Mouse (Mus musculus) kidney, adult 2 months (tissue): ENCODE measurements around the gene Stxbp2. TPM values are rescaled to one million over a fixed set of nuclear protein-coding genes. Genes with fewer than 3 reads are reported as not detected.
A peak's percentile ranks its signal among the peaks of the same experiment; 100 is the strongest.

Experiments used
- DNase-seq: peaks from one replicate; pipeline ENCODE4 v3.0.0; 2021
- H3K27ac ChIP-seq: fragments of 200-500 bp; 2 replicates; pipeline ENCODE4 v1.5.1; 2012; ENCODE audit warnings: low read depth, low read length, control low read depth, inconsistent platforms; ENCODE audit not compliant: insufficient read depth
- H3K27me3 ChIP-seq: fragments of 200-500 bp; replicated peaks from 2 replicates; pipeline ENCODE4 v1.6.1; 2012; ENCODE audit warnings: mild to moderate bottlenecking, moderate library complexity, low read length, inconsistent platforms; ENCODE audit not compliant: control insufficient read depth, insufficient read depth
- H3K36me3 ChIP-seq: fragments of 200-500 bp; 2 replicates; pipeline ENCODE4 v1.6.1; 2012; ENCODE audit warnings: mild to moderate bottlenecking, moderate library complexity, low read length, inconsistent platforms; ENCODE audit not compliant: control insufficient read depth, insufficient read depth
- H3K4me1 ChIP-seq: fragments of 200-500 bp; 2 replicates; pipeline ENCODE4 v1.6.1; 2011; ENCODE audit warnings: low read length; ENCODE audit not compliant: control insufficient read depth, insufficient read depth
- H3K4me3 ChIP-seq: fragments of 200-500 bp; 2 replicates; pipeline ENCODE4 v1.5.1; 2011; ENCODE audit warnings: mild to moderate bottlenecking, low read depth, low read length, control low read depth; ENCODE audit not compliant: insufficient read depth
- CTCF ChIP-seq: fragments of 200-500 bp; conservative IDR thresholded peaks from 2 replicates; pipeline ENCODE4 v1.5.1; 2011; ENCODE audit warnings: low read depth, mild to moderate bottlenecking, control low read depth, low read length, moderate library complexity, mixed read lengths; ENCODE audit not compliant: insufficient read depth, insufficient read length
- POLR2A ChIP-seq: fragments of 200-500 bp; IDR thresholded peaks from one replicate; pipeline ENCODE4 v1.6.1; 2011; ENCODE audit warnings: low read depth, low read length, control low read depth
- WGBS: fragments of 180-500 bp; shearing (Covaris S2); methylation state at CpG from one replicate; pipeline ENCODE4 v1.1.7; 2018; 5-methylcytosine and 5-hydroxymethylcytosine counted together
- polyA plus RNA-seq: library from polyadenylated mRNA; depleted of rRNA; stranded (reverse); fragments of >200 nt; gene quantifications from 2 replicates; pipeline ENCODE4 v1.2.3, GENCODE M21; 2012; rRNA removed

The Stxbp2 gene
- polyA plus RNA-seq, 1 experiment, result 169 TPM

- WGBS, result 89% methylated on average over 5 of the region's 5 CpGs
- Histone ChIP-seq H3K4me3 (no peak overlapping the region), H3K4me1 (peaks cover 4% of the 10 kb centered on the region; the same call in 1 of the 2 replicates), H3K36me3 (no peaks in the 10 kb centered on the region), H3K27ac (no peak overlapping the region), H3K27me3 (no peaks in the 10 kb centered on the region)
- no peak for DNase-seq
- TF ChIP-seq POLR2A (no peak), CTCF (no peak)
Measured at GRCm38 (mm10) chr8:3682435-3682834, 51.7 kb downstream of the Stxbp2 start.

- no peaks in the 10 kb centered on the region for H3K27me3 ChIP-seq
- peak; percentile 17 for DNase-seq
- TF ChIP-seq POLR2A (no peak), CTCF (no peak)
- H3K36me3 ChIP-seq, result no peaks in the 10 kb centered on the region
- no peak overlapping the region for H3K4me3 ChIP-seq
- no peak overlapping the region for H3K27ac ChIP-seq
- 0 out of 2 replicates have a peak, but pooled peaks cover 2% of the 10 kb centered on the region for H3K4me1 ChIP-seq
- 60% methylated on average over 6 of the region's 6 CpGs for WGBS
Measured at GRCm38 (mm10) chr8:3683408-3684176, 52.8 kb downstream of the Stxbp2 start.

GRCm38 (mm10) chr8:3684530-3684929, 53.8 kb downstream of the Stxbp2 start:
- no peak for TF ChIP-seq POLR2A
- TF ChIP-seq CTCF, result no peak
- no peak overlapping the region for H3K4me3 ChIP-seq
- no peaks in the 10 kb centered on the region for H3K36me3 ChIP-seq
- H3K27ac ChIP-seq, result no peak overlapping the region
- 0 out of 2 replicates have a peak, but pooled peaks cover 2% of the 10 kb centered on the region for H3K4me1 ChIP-seq
- DNase-seq, result no peak
- no peaks in the 10 kb centered on the region for H3K27me3 ChIP-seq

GRCm38 (mm10) chr8:3685422-3685821, 54.7 kb downstream of the Stxbp2 start:
- no peaks in the 10 kb centered on the region for H3K36me3 ChIP-seq
- WGBS, result 66% methylated on average over 5 of the region's 5 CpGs

GRCm38 (mm10) chr8:3687537-3687936, 56.8 kb downstream of the Stxbp2 start:
- no peaks in the 10 kb centered on the region for H3K27me3 ChIP-seq
- WGBS, result 72% methylated on average over 6 of the region's 6 CpGs
- no peaks in the 10 kb centered on the region for H3K4me1 ChIP-seq
- DNase-seq, result no peak
- H3K27ac ChIP-seq, result no peak overlapping the region
- H3K4me3 ChIP-seq, result no peak overlapping the region
- TF ChIP-seq CTCF, result peak; percentile 20; the same call in 1 of the 2 replicates
- TF ChIP-seq POLR2A, result no peak
- H3K36me3 ChIP-seq, result no peaks in the 10 kb centered on the region

More at GRCm38 (mm10) chr8:3685422-3685821, 54.7 kb downstream of the Stxbp2 start:
- Histone ChIP-seq H3K27me3 (no peaks in the 10 kb centered on the region), H3K27ac (no peak overlapping the region), H3K4me3 (no peak overlapping the region), H3K4me1 (no peaks in the 10 kb centered on the region)
- no peak for TF ChIP-seq POLR2A
- TF ChIP-seq CTCF, result no peak
- DNase-seq, result no peak

GRCm38 (mm10) chr8:3690774-3691173, 60.0 kb downstream of the Stxbp2 start:
- Histone ChIP-seq H3K36me3 (no peaks in the 10 kb centered on the region), H3K27ac (no peak overlapping the region), H3K4me1 (no peaks in the 10 kb centered on the region), H3K27me3 (no peaks in the 10 kb centered on the region), H3K4me3 (no peak overlapping the region)
- 61% methylated on average over 3 of the region's 3 CpGs for WGBS
- DNase-seq, result no peak
- no peak for TF ChIP-seq CTCF
- TF ChIP-seq POLR2A, result no peak

Other genes starting within 250 kb of the Stxbp2 start
- gene Arhgef18, start 237.9 kb upstream of the Stxbp2 start, polyA plus RNA-seq, result 37.9 and 38.9 TPM in 2 replicates
- 15.1 and 15.5 TPM in 2 replicates for gene Pex11g, start 163.3 kb upstream of the Stxbp2 start, polyA plus RNA-seq
- gene Tex45, start 160.1 kb upstream of the Stxbp2 start, polyA plus RNA-seq, result 0.05 and 0.11 TPM in 2 replicates
- 43.2 and 58.6 TPM in 2 replicates for gene Zfp358, start 137.8 kb upstream of the Stxbp2 start, polyA plus RNA-seq
- gene Mcoln1, start 130.5 kb upstream of the Stxbp2 start, polyA plus RNA-seq, result 239 and 302 TPM in 2 replicates
- 53.3 and 70.7 TPM in 2 replicates for gene Pnpla6, start 115.6 kb upstream of the Stxbp2 start, polyA plus RNA-seq
- 6.4 and 7.3 TPM in 2 replicates for gene C330021F23Rik, start 63.0 kb upstream of the Stxbp2 start, polyA plus RNA-seq
- gene Camsap3, start 43.7 kb upstream of the Stxbp2 start, polyA plus RNA-seq, result 44.1 and 47.6 TPM in 2 replicates
- gene Xab2, start 9.6 kb upstream of the Stxbp2 start, polyA plus RNA-seq, result 44.8 and 46.2 TPM in 2 replicates
- gene Pet100, start 9.4 kb upstream of the Stxbp2 start, polyA plus RNA-seq, result 15.6 and 27.2 TPM in 2 replicates
- gene Pcp2, start 5.4 kb upstream of the Stxbp2 start, polyA plus RNA-seq, result not detected in 2 replicates
- 47.2 and 76.9 TPM in 2 replicates for gene Retn, start 24.8 kb downstream of the Stxbp2 start, polyA plus RNA-seq
- gene Mcemp1, start 34.8 kb downstream of the Stxbp2 start, polyA plus RNA-seq, result 0.10 and 0.53 TPM in 2 replicates
- gene Fcor, start 41.4 kb downstream of the Stxbp2 start, polyA plus RNA-seq, result 15.1 and 15.5 TPM in 2 replicates
- gene Trappc5, start 45.3 kb downstream of the Stxbp2 start, polyA plus RNA-seq, result 30.5 and 30.8 TPM in 2 replicates
- 0.31 and 4.5 TPM in 2 replicates for gene Fcer2a, start 63.2 kb downstream of the Stxbp2 start, polyA plus RNA-seq
- 0.50 TPM in 1 of 2 replicates, not detected in the other for gene Clec4g, start 89.7 kb downstream of the Stxbp2 start, polyA plus RNA-seq
- 0.79 and 1.1 TPM in 2 replicates for gene Cd209a, start 118.0 kb downstream of the Stxbp2 start, polyA plus RNA-seq
- gene Cd209e, start 223.4 kb downstream of the Stxbp2 start, polyA plus RNA-seq, result 0.13 TPM in 1 of 2 replicates, not detected in the other
- gene Cd209d, start 247.6 kb downstream of the Stxbp2 start, polyA plus RNA-seq, result 0.20 and 1.1 TPM in 2 replicates